Mouse (Mus musculus) layer of hippocampus, adult 9-11 months (tissue): ENCODE results near the gene Gm9747.
A peak's percentile ranks its signal among the peaks of the same experiment; 100 is the strongest.

Source experiments
- DNase-seq: peaks from one replicate; pipeline ENCODE4 v3.0.0; 2022

The Gm9747 gene

GRCm38 (mm10) chr1:82232812-82233211 is at the start of gene Gm9747:
Gene Gm9747 (plus strand): TSS chr1:82233112.
- DNase-seq = no peak

- no peak for DNase-seq
These were observed 48.9 kb upstream of the Gm9747 start for GRCm38 (mm10) chr1:82183913-82184442.

- no peak for DNase-seq
These were observed 44.2 kb upstream of the Gm9747 start for GRCm38 (mm10) chr1:82188549-82189231.

GRCm38 (mm10) chr1:82189516-82189915 is 43.4 kb upstream of the Gm9747 start:
- DNase-seq = peak; percentile 66

- DNase-seq = no peak
These were observed 41.3 kb upstream of the Gm9747 start for GRCm38 (mm10) chr1:82191579-82191978.

- no peak for DNase-seq
These were observed 33.0 kb upstream of the Gm9747 start for GRCm38 (mm10) chr1:82199918-82200317.

GRCm38 (mm10) chr1:82200636-82201035 is 32.3 kb upstream of the Gm9747 start:
- DNase-seq = no peak

GRCm38 (mm10) chr1:82207511-82207910 is 25.4 kb upstream of the Gm9747 start:
- no peak for DNase-seq

GRCm38 (mm10) chr1:82220673-82221396 is 12.1 kb upstream of the Gm9747 start:
- DNase-seq = no peak

- no peak for DNase-seq
These were observed 11.4 kb upstream of the Gm9747 start for GRCm38 (mm10) chr1:82221462-82221861.

- DNase-seq = no peak
These were observed 9.7 kb upstream of the Gm9747 start for GRCm38 (mm10) chr1:82223042-82223795.

- no peak for DNase-seq
These were observed 4.1 kb upstream of the Gm9747 start for GRCm38 (mm10) chr1:82228841-82229240.

- no peak for DNase-seq
These were observed 1.7 kb downstream of the Gm9747 start for GRCm38 (mm10) chr1:82234616-82235015.

- DNase-seq = no peak
These were observed 2.7 kb downstream of the Gm9747 start for GRCm38 (mm10) chr1:82235455-82236104.

- DNase-seq = no peak
These were observed 5.3 kb downstream of the Gm9747 start for GRCm38 (mm10) chr1:82238245-82238644.

- DNase-seq = no peak
These were observed 6.7 kb downstream of the Gm9747 start for GRCm38 (mm10) chr1:82239409-82240201.

GRCm38 (mm10) chr1:82243260-82243825 is 10.4 kb downstream of the Gm9747 start:
- no peak for DNase-seq

GRCm38 (mm10) chr1:82245002-82245401 is 12.1 kb downstream of the Gm9747 start:
- no peak for DNase-seq

GRCm38 (mm10) chr1:82247221-82247951 is 14.5 kb downstream of the Gm9747 start:
- no peak for DNase-seq

- DNase-seq = no peak
These were observed 21.0 kb downstream of the Gm9747 start for GRCm38 (mm10) chr1:82253789-82254445.
